Mouse (Mus musculus) left cerebral cortex, postnatal 25 days (tissue): ENCODE measurements around the gene Tceanc2. TPM values are rescaled to one million over a fixed set of nuclear protein-coding genes. Genes with fewer than 3 reads are reported as not detected.
A peak's percentile ranks its signal among the peaks of the same experiment; 100 is the strongest.

Source experiments
- DNase-seq, 2 experiments: peaks; one replicate each; pipeline ENCODE4 v3.0.0; 2022; ENCODE audit warnings: low spot score in 2 of 2, mixed read lengths in 1 of 2
- intact Hi-C: fragments of 180-260 bp; cut with DNase I; formaldehyde crosslinking; loops from one replicate; pipeline ENCODE4 v1.15.1; 2025
- total RNA-seq, 2 experiments: library from RNA; stranded (reverse); gene quantifications; 2 replicates each; pipeline ENCODE4 v1.2.3; 2021

Tceanc2 gene
- total RNA-seq, 2 experiments from 2014 or later = 17.3 to 19.0 TPM

- intact Hi-C loops = no loop called here
- DNase-seq = no peak
These were observed 81.0 kb downstream of the Tceanc2 start for GRCm38 (mm10) chr4:107097871-107098270.

GRCm38 (mm10) chr4:107096841-107097373 lies 82.0 kb downstream of the Tceanc2 start, which contains the start of gene Cdcp2:
Gene Cdcp2, plus strand, starts transcription at chr4:107096891.
- intact Hi-C loops = no loop called here
- no peak for DNase-seq

DNA sequence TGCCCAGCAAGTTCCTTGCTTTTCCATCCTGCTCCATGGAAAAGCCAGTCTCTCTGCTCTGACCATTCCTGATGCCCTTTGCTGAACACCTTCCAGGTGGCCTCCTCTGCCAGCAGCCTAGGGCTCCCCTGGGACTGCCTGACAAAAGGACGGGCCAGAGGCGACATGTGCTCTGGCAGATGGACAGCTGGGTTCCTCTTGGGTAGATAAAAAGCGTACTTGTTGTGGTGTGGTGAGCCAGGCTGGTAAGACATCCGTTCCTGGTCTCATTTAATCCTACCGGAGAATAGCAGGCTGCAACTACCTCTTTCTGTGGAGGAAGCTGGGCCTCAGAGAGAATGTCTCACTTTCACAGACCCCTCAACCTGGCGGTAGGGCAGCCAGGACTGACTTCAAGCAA lies 82.9 kb downstream of the Tceanc2 start:
- intact Hi-C loops = no loop called here
- DNase-seq = no peak

DNA sequence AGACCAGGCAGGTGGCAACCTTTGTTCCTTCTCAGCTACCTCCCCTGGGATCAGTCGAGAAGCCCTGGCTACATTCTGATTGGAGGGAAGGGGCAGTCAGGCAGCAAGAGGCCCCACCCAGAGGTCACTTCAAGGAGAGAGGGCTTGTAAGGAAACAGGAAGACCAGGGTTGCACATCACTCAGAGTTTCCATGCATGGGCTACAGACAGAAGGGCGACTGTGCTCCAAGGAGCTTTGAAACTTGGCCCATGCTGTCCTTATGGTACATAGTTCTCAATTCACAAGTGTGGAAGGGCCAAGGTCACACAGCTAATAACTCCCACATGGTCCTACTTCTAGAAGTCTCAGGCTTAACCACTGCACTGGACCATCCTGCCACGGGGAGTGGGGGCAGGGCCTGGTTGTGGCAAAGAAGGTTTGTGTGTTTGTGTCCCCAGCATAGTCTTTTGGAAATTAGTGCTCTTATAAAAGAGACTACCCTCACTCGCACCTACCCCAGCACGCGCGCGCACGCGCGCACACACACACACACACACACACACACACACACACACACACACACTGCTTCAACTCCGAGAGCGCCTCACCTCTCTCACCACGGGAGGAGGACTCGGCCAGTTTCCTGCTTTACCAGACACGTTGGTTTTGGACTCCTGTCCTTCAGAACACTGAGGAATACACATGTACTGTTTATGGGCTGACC lies 84.3 kb downstream of the Tceanc2 start:
- intact Hi-C loops = no loop called here
- DNase-seq = no peak

DNA sequence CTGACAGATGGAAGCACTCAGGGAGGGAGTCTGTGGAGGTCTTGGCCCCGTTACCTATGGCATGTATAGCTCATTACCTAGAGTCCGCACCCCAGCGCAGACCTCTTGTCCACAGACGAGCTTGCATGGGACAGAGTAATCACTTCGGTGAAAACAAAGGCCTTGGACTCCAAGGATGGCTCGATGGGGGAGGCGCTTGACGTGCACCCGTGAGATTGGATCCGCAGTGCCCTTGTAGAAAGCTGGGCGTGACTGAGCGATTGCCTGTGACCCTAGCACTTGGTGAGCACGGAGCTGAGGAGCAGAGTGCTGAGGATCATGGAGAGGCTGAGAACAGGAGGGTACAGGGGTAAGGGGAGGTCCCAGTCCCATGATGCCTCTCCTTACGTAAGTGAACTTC lies 87.2 kb downstream of the Tceanc2 start:
- DNase-seq = no peak

GRCm38 (mm10) chr4:107084858-107085257 lies 94.1 kb downstream of the Tceanc2 start:
- DNase-seq = peak; percentile 75 to 85
- intact Hi-C loops = loop anchor here (5.0 kb wide), 1 partner anchor 612 kb away; no protein-coding TSS in a partner anchor

More for the DNA sequence above, 87.2 kb downstream of the Tceanc2 start:
- intact Hi-C loops = no loop called here

DNA sequence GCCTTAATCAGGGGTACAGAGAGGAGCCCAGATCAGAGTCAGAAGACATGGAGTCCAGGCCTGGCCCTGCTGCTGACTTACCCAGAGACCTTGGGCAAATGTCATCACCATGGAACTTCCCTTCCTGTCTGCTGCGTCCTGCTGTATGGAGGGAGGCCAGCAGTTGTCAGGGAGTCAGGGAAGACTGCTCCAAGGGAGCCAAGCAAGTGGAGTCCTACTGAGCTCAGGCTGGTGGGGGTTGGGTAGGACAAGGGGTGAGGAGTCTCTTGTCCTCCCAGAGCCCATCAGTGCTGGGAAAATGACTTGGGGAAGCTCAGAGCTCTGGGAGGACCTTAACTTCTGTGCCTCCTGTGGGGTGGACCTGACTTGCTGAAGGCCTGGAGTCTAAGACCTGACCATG lies 94.6 kb downstream of the Tceanc2 start:
- intact Hi-C loops = loop anchor here (5.0 kb wide), 1 partner anchor 613 kb away; no protein-coding TSS in a partner anchor
- peak in 1 of 2 experiments; percentile 14 for DNase-seq

Other genes with a start within 250 kb of the Tceanc2 start
- 10 to 100 TPM; 61.8 to 62.8 TPM for gene Mrpl37, start 112.2 kb downstream of the Tceanc2 start, total RNA-seq
- gene Cyb5rl, start 112.1 kb downstream of the Tceanc2 start, total RNA-seq = 1 to 10 TPM; 6.5 to 7.4 TPM
- not detected for gene Cdcp2, start 82.2 kb downstream of the Tceanc2 start, total RNA-seq
- 100 to 1,000 TPM; 219 to 231 TPM for gene Tmem59, start 717 bp downstream of the Tceanc2 start, total RNA-seq
- not detected for gene Ldlrad1, start 30.1 kb upstream of the Tceanc2 start, total RNA-seq
- gene Lrrc42, start 74.4 kb upstream of the Tceanc2 start, total RNA-seq = 10 to 100 TPM; 32.3 to 33.1 TPM
- gene Hspb11, start 74.5 kb upstream of the Tceanc2 start, total RNA-seq = 10 to 100 TPM; 15.9 to 20.8 TPM
- not detected for gene Dio1, start 128.1 kb upstream of the Tceanc2 start, total RNA-seq
- 10 to 100 TPM; 41.3 to 44.9 TPM for gene Yipf1, start 135.2 kb upstream of the Tceanc2 start, total RNA-seq
- gene Ndc1, start 188.7 kb upstream of the Tceanc2 start, total RNA-seq = 10 to 100 TPM; 12.1 to 12.2 TPM